Mouse (Mus musculus) embryonic facial prominence, embryonic 15.5 days (tissue): ENCODE data around the gene Erich4. TPM values are rescaled to one million over a fixed set of nuclear protein-coding genes. Genes with fewer than 3 reads are reported as not detected.

Experiments used
- ATAC-seq: fragments of 200-750 bp; cut with Nextera tagmentation; 2 replicates; pipeline ENCODE4 v1.8.0; 2017; ENCODE audit warnings: low read depth, moderate TSS enrichment; ENCODE audit not compliant: insufficient number of reproducible peaks, low FRiP score, low TSS enrichment
- H3K27ac ChIP-seq: fragments of 300-500 bp; sonication (generic); replicated peaks from 2 replicates; pipeline ENCODE4 v1.5.1; 2015; ENCODE audit warnings: mild to moderate bottlenecking, inconsistent platforms
- H3K27me3 ChIP-seq: fragments of 300-500 bp; sonication (generic); 2 replicates; pipeline ENCODE4 v1.6.1; 2015; ENCODE audit warnings: inconsistent platforms
- H3K36me3 ChIP-seq: fragments of 300-500 bp; sonication (generic); 2 replicates; pipeline ENCODE4 v1.6.1; 2015; ENCODE audit warnings: mild to moderate bottlenecking, inconsistent platforms
- H3K4me1 ChIP-seq: fragments of 300-500 bp; sonication (generic); 2 replicates; pipeline ENCODE4 v1.6.1; 2015; ENCODE audit warnings: inconsistent platforms
- H3K4me2 ChIP-seq: fragments of 300-500 bp; sonication (generic); replicated peaks from 2 replicates; pipeline ENCODE4 v1.6.1; 2015; ENCODE audit warnings: mild to moderate bottlenecking, inconsistent platforms
- H3K4me3 ChIP-seq: fragments of 300-500 bp; sonication (generic); replicated peaks from 2 replicates; pipeline ENCODE4 v1.5.1; 2015; ENCODE audit warnings: mild to moderate bottlenecking, inconsistent platforms
- H3K9ac ChIP-seq: fragments of 300-500 bp; sonication (generic); 2 replicates; pipeline ENCODE4 v1.6.1; 2015; ENCODE audit warnings: inconsistent platforms
- H3K9me3 ChIP-seq: fragments of 300-500 bp; sonication (generic); replicated peaks from 2 replicates; pipeline ENCODE4 v1.6.1; 2016; ENCODE audit warnings: inconsistent platforms
- WGBS: fragments of 180-500 bp; shearing (Covaris S2); methylation state at CpG from one replicate; pipeline ENCODE4 v1.1.7; 2015; 5-methylcytosine and 5-hydroxymethylcytosine counted together
- polyA plus RNA-seq: library from polyadenylated mRNA; unstranded; fragments of >200 nt; fragmentation: Nextera tagmentation; extraction: Ambion mirVana; gene quantifications from 2 replicates; pipeline ENCODE4 v1.2.1, GENCODE M21; 2015

Erich4 gene
- polyA plus RNA-seq, 1 experiment from 2014 or later: not detected

DNA sequence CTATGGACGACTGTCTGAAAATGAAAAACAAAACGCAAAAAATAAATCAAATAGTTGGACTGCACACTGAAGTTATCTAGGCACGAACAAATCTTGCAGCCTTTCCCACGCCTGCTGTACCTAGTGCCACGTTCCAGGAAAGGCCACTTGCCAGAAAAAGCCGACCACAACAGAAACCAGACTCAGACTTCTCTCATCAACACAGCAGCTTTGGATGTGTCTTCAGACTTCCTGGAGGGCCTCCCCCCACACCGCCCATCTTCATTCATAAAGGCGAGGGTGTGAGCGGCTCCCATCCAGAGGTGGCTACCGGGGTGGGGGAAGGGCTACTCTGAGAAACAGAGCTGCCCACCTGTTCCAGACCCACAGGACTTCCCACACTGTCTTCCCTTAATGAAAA lies 28.4 kb upstream of the Erich4 start:
- Histone ChIP-seq H3K36me3 (peaks cover 9% of the 10 kb centered on the region; the same call in 1 of the 2 replicates), H3K9me3 (no peaks in the 10 kb centered on the region), H3K4me2 (no peak overlapping the region), H3K27me3 (no peaks in the 10 kb centered on the region), H3K27ac (no peak overlapping the region), H3K9ac (no peak overlapping the region), H3K4me3 (no peak overlapping the region), H3K4me1 (0 out of 2 replicates have a peak, but pooled peaks cover under 1% of the 10 kb centered on the region)
- no peak for ATAC-seq
- WGBS: 72% methylated on average over 10 of the region's 10 CpGs

DNA sequence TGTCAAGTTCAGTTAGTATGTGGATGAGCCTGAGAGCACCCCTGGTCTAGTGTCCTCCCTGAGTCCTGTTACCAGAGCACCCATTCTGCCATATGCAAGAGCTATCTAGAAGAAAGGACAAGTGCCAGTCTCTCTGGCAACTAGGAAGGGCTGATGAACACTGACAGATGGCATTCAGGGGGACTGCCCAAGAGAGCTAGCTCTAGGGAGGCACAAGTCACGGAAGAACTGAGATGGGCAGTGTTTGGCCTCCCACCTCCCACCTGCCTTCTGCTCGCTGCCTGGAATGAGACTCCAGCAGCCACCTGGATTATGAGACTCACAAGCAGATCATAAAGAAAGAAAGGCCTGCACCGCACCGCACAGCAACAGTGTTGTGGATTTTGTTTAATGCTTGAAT lies 24.1 kb upstream of the Erich4 start:
- 94% methylated on average over 4 of the region's 4 CpGs for WGBS
- Histone ChIP-seq H3K9ac (no peak overlapping the region), H3K4me3 (no peak overlapping the region), H3K4me1 (no peaks in the 10 kb centered on the region), H3K4me2 (no peak overlapping the region), H3K36me3 (peaks cover 27% of the 10 kb centered on the region), H3K27ac (no peak overlapping the region), H3K27me3 (no peaks in the 10 kb centered on the region), H3K9me3 (no peaks in the 10 kb centered on the region)
- ATAC-seq: no peak

DNA sequence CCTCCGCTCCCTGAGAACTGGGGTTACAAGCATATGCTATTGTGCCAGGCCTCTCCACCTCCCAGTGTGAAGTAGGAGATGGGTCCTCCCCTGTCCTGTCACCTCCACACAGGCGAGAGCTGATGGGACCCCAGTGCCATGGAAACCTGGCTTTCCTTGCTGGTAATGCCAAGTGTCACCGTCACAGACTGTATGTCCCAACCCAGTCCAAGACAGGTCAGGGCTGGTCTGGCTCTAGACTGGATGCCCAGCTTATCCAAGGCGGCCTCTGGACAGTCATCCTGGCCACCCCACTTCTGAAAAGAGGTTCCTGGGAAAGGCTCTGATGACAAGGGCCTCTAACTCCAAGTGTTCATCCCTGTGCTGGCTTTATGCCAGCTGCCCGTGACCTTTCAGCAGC lies 21.4 kb upstream of the Erich4 start:
- Histone ChIP-seq H3K27ac (no peak overlapping the region), H3K4me3 (no peak overlapping the region), H3K4me2 (no peak overlapping the region), H3K36me3 (peaks cover 41% of the 10 kb centered on the region), H3K4me1 (no peaks in the 10 kb centered on the region), H3K9ac (no peak overlapping the region), H3K27me3 (no peaks in the 10 kb centered on the region), H3K9me3 (no peaks in the 10 kb centered on the region)
- no peak for ATAC-seq
- 91% methylated on average over 5 of the region's 5 CpGs for WGBS

DNA sequence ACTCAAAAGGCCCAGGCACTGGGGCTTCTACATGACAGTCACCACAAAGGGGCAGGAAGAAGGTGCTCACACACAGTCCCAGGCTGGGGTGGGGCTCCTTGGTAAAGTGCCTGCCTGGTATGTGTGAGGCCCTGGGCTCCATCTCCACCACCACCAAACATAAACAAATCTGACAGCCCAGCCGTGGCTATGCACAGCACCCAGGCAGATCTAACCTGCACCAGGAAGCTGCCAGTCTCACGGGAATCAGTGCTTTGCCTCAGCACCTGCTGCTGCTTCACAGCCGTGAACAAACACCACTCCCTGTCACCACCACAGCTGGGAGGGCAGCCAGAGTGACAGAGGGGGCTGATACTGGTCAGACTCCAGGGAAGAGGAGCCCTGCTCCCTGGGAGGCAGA lies 20.7 kb upstream of the Erich4 start:
- no peaks in the 10 kb centered on the region for H3K27me3 ChIP-seq
- H3K4me2 ChIP-seq: no peak overlapping the region
- H3K4me1 ChIP-seq: no peaks in the 10 kb centered on the region
- no peak for ATAC-seq
- no peak overlapping the region for H3K4me3 ChIP-seq
- H3K36me3 ChIP-seq: peaks cover 44% of the 10 kb centered on the region
- no peak overlapping the region for H3K9ac ChIP-seq
- no peak overlapping the region for H3K27ac ChIP-seq
- WGBS: 63% methylated on average over 3 of the region's 3 CpGs
- H3K9me3 ChIP-seq: no peaks in the 10 kb centered on the region

DNA sequence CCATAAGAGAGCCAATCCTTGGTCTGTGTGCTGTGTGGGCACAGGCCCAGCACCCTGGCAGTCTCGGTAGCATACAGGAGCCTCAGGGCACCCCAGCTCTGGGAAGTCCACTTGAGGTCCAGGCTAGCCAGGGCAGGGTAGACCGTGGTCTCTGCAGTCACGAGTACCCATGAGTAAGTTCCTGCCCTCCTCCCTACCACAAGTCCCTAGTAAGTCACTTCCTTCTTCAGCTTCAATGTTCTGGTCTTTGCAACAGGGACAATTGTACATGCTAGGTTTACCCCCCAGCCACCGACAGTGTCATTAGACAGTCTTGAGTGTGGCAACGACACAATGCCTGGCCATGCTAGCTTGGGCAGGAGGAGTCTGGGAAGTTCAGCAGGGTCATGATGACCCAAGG lies 17.0 kb upstream of the Erich4 start:
- Histone ChIP-seq H3K9ac (no peak overlapping the region), H3K27me3 (no peaks in the 10 kb centered on the region), H3K9me3 (no peaks in the 10 kb centered on the region), H3K4me3 (no peak overlapping the region), H3K4me2 (no peak overlapping the region), H3K27ac (no peak overlapping the region), H3K4me1 (peaks cover 15% of the 10 kb centered on the region), H3K36me3 (peaks cover 44% of the 10 kb centered on the region)
- WGBS: 82% methylated on average over 5 of the region's 5 CpGs
- no peak for ATAC-seq

DNA sequence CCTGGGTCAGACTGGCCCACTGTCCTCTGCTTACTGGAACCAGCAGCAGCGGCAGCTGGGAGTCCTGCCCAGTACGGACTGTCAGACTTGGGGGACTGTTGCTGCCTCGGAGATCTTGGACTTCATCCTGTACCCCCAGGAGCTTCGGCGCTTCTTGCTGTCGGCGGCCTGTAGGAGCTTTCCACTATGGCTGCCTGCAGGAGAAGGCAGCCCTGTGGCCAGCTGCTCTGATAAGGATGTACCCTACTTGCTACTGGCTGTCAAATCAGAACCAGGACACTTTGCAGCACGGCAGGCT lies 12.6 kb upstream of the Erich4 start:
- Histone ChIP-seq H3K27ac (no peak overlapping the region), H3K36me3 (peaks cover 43% of the 10 kb centered on the region), H3K4me3 (peak overlapping the region; percentile 48), H3K4me1 (peaks cover 35% of the 10 kb centered on the region), H3K4me2 (peak overlapping the region; percentile 78), H3K27me3 (no peaks in the 10 kb centered on the region), H3K9me3 (no peaks in the 10 kb centered on the region), H3K9ac (peak overlapping the region; percentile 48; the same call in 1 of the 2 replicates)
- WGBS: 57% methylated on average over 8 of the region's 8 CpGs
- ATAC-seq: no peak

DNA sequence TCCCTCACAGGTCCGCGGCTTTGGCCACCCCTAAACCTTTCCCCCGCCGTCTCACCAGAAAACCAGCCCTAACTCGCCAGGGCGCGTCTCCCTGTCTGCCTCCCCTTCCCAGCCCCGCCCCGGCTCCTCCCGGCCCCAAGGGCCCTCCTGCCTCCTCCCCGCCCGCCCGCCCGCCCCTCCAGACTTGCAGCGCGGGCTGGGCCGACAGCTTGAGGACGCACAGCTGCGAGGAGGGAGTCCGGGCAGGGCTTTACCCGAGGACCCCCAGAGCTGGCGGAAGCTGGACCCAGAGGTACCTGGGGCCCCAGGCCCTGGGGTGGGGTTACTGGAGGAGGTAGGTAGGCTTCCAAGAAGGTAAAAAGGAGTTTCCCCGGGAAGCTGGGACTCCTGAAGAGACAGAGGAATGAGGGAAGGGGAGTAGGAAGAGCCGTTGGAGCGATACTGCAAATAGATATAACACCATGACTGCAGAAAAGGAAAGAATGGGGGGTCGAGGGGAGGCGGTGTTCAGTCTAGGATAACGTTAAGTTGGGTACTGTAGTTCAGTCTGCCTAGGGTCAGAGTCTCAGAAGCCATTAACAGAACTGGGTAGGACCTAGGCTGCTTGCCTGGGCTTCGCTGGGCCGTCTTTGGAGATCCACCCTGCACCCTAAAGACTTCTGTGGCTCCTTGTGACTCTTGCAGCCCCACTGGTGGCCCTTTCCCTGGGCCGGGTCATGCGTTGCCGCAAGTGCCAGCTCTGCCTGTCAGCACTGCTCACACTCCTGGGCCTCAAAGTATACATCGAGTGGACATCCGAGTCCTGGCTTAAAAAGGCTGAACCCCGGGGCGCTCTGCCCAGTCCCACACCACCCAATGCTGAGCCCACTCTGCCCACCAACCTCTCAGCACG lies 12.0 kb upstream of the Erich4 start:
- Histone ChIP-seq H3K9ac (peak overlapping the region; percentile 48), H3K4me3 (peak overlapping the region; percentile 48), H3K27me3 (no peaks in the 10 kb centered on the region), H3K4me2 (peak overlapping the region; percentile 78), H3K9me3 (no peaks in the 10 kb centered on the region), H3K36me3 (peaks cover 38% of the 10 kb centered on the region), H3K27ac (peak overlapping the region; percentile 66), H3K4me1 (peaks cover 35% of the 10 kb centered on the region)
- WGBS: 13% methylated on average over 38 of the region's 38 CpGs
- peak; percentile 80 for ATAC-seq

DNA sequence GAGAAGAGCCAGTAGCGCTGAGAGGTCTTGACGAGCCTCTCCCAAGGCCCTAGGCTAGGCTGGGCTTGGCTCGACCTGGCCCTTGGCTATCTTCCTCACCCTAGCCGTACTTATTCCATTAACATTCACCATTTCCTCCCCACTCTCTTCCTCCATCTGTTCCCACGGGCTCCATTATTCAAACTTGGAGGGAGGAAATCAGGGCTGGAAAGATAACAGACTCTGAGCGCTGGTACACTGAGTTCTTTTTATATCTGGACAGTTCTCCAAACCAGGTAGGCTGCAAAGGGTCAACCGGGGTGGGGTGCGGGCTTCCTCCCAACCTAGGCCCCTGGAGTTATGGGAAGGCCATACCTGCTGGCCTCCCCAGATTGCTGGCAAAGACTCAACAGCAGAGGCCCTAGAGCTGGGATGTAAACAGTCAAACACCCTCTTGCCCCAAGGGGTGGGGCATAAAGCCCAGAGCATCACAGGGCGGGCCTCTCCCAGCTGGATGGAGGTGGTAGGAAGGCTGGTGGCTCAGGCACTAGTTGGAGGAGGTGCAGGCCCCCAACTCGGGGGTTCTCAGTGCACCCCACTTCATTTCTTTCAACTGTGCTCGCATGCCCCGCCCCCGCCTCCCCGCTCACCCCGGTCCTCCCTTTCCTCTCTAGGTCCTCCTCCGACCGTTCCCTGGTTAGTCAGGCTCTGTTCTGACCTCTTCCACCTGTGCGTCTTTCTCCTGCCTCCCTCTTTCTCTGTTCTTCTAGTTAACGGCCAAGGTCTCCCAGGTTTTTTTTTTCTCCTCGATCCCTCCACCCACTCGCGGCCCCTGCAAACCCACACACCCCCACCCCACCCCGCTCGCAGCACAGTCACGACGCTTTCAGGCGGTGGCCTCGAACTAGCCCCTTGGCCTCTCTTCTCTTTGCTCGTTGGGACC lies 11.1 kb upstream of the Erich4 start, which contains the start of gene B3gnt8:
Gene B3gnt8, plus strand, starts transcription at position 146 of the 922 bp plus-strand sequence.
- Histone ChIP-seq H3K9me3 (no peaks in the 10 kb centered on the region), H3K4me3 (peak within 1 kb of the TSS; percentile 48), H3K4me1 (peaks cover 35% of the 10 kb centered on the region), H3K27ac (peak within 1 kb of the TSS; percentile 66), H3K27me3 (no peaks in the 10 kb centered on the region), H3K36me3 (peaks cover 42% of the 10 kb centered on the region), H3K9ac (peak within 1 kb of the TSS; percentile 48), H3K4me2 (peak within 1 kb of the TSS; percentile 78)
- ATAC-seq: no peak
- 18% methylated on average over 29 of the region's 29 CpGs for WGBS

DNA sequence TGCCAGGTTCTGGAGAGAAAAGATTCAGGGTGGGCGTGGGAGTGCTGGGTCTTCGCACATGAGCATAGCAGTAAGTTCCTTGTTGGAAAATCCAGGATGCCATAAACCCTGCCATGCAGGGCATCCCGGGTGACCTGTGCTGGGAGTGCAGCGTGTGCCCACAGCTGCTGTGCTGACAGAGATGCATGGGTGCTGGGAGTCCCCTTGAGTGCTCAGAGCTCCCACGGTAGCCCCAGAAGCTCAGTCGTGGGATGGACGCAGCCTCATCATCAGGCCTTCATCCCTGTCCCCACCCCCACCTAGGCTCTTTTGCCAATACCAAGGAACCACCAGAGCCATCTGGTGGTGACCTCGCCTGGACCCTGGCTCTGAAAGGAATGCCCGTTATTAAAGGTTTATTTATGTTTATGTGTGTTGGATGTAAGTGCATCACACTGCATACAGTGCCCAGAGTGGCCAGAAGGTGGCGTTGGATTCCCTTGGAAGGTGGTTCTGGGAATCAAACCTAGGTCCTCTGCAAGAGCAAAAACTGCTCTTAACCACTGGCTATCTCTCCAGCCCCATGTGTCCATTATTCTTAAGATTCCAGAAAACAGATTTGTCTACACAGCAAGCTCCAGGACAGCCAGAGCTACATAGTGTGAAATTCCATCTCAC lies 10.0 kb upstream of the Erich4 start:
- Histone ChIP-seq H3K4me1 (peaks cover 35% of the 10 kb centered on the region), H3K9me3 (no peaks in the 10 kb centered on the region), H3K9ac (no peak overlapping the region), H3K36me3 (peaks cover 37% of the 10 kb centered on the region), H3K4me2 (no peak overlapping the region), H3K27me3 (no peaks in the 10 kb centered on the region), H3K4me3 (no peak overlapping the region), H3K27ac (peak overlapping the region; percentile 66; the same call in 1 of the 2 replicates)
- ATAC-seq: no peak
- WGBS: 72% methylated on average over 10 of the region's 10 CpGs

DNA sequence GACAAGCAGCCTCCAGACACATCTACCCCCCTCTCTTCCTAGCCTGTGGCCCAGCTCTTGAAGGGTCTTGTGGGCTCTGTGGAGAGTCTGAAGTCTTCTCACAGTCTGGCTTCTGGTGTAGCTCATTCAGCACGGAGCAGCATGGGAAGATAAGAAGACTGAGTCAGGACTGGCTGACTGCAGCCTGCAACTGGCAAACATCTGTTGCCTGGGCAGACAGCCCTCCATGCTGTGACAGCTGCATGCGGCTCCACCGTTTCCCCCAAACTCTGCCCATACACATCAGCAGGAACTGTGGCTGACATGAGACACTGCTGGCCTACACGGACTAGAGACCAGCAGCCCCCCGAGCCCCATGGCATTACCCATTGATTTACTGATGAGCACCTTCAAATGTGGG lies 9.2 kb upstream of the Erich4 start:
- no peak overlapping the region for H3K9ac ChIP-seq
- 59% methylated on average over 5 of the region's 5 CpGs for WGBS
- H3K27ac ChIP-seq: 0 out of 2 replicates have a peak overlapping the region, but pooled peaks have one; percentile 28
- ATAC-seq: no peak
- peaks cover 28% of the 10 kb centered on the region for H3K36me3 ChIP-seq
- no peaks in the 10 kb centered on the region for H3K27me3 ChIP-seq
- no peak overlapping the region for H3K4me3 ChIP-seq
- no peak overlapping the region for H3K4me2 ChIP-seq
- peaks cover 39% of the 10 kb centered on the region for H3K4me1 ChIP-seq
- H3K9me3 ChIP-seq: no peaks in the 10 kb centered on the region
